Mouse (Mus musculus): Measurements from ENCODE around the gene Ifitm10. TPM values are rescaled to one million over a fixed set of nuclear protein-coding genes. Genes with fewer than 3 reads are reported as not detected.
A peak's percentile ranks its signal among the peaks of the same experiment; 100 is the strongest.
"Not testable (repeated sequence)": the region's sequence is repeated elsewhere in the genome, so short reads cannot be mapped to it uniquely, and the experiment has no call there.

Gene Ifitm10
- 10 to 100 TPM; 31.4 to 36.1 TPM for total RNA-seq (2021)
- long read RNA-seq, experiment 1, transcript Ifitm10-202 (3 exons, 1,158 nt), result major isoform, 16 of 21 reads
- long read RNA-seq, experiment 1, partial matches to known transcripts, result 3 of 21 reads
- long read RNA-seq, experiment 1, other reads (novel, unspliced or antisense), result 1 of 21 reads
- long read RNA-seq, experiment 2, transcript Ifitm10-202 (3 exons, 1,158 nt), result major isoform, 8 of 15 reads
- long read RNA-seq, experiment 2, partial matches to known transcripts, result 0 of 15 reads
- long read RNA-seq, experiment 2, other reads (novel, unspliced or antisense), result 7 of 15 reads

DNA sequence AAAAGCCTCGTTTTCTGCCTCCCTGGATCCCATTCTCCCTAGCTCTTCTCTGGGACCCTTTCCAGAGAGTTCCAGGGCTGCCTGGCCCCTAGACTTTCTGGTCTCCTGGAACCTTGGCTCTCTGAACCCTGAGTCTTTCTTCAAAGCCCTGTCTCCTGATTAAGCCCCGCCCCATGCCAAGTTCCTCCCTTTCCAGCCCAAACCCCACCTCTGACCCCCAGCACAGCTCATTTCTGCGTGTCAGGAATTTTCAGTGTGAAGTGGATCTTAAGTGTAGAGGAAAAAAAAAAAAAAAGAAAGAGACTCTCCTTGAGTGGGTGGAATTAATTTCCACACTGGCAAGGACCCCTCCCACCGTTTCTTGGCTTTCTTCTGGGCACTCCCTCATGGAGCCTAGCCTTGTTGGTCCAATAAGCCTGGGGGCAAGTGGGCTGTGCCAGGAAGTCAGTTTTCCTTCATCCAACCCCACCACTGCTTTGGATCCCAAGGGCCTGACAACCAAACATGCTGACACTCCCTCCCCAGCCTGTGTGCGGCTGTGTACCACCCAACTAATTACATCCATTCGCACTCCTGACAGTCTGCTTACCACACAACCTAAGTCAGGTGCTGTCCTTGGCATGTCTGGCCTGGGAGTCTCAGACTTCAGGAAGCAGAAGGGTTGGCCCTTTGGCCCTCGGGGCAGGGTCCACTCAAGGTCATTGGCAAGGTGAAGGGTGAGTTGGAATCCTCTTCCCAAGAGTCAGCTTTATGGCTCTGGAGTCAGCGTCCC lies at the start of gene Ifitm10:
Gene Ifitm10, minus strand, starts transcription at position 113 of the 772 bp plus-strand sequence.
- no peak for TF ChIP-seq CTCF (IDR thresholded peaks at IDR 0.05)
- peak within 1 kb of the TSS; percentile 87 for H3K27ac ChIP-seq
- no peak for DNase-seq (ENCODE audit: extremely low spot score in 1 of 2, low spot score in 2 of 2)
- H3K4me3 ChIP-seq, result peak within 1 kb of the TSS; percentile 62
- intact Hi-C loops (cut with DNase I), result loop anchor here (2.0 kb wide), 1 partner anchor 13 kb away; no protein-coding TSS in a partner anchor

DNA sequence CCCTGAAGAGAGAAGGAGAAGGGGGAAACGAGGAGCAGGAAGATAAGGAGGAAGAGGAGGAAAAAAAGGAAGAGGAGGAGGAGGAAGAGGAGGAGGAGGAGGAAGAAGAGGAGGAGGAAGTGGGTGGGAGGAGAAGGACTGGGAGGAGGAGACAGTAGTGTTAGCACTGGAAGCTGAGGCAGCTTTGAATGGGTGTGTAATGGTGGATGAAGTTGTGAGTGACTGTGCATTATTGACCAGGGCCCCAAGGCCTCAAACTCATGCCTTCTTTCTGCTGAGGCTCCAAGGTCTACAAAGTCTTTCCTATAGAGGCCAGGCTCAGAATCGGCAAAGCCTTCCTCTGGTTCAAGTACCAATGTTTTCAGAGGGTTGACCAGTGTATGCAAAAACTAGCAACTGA lies 48.3 kb upstream of the Ifitm10 start:
- no peak for TF ChIP-seq CTCF (IDR thresholded peaks at IDR 0.05)
- Histone ChIP-seq H3K4me3 (no peak overlapping the region), H3K27ac (no peak overlapping the region)
- no peak for DNase-seq (ENCODE audit: extremely low spot score in 1 of 2, low spot score in 2 of 2)
- intact Hi-C loops (cut with DNase I), result no loop called here

DNA sequence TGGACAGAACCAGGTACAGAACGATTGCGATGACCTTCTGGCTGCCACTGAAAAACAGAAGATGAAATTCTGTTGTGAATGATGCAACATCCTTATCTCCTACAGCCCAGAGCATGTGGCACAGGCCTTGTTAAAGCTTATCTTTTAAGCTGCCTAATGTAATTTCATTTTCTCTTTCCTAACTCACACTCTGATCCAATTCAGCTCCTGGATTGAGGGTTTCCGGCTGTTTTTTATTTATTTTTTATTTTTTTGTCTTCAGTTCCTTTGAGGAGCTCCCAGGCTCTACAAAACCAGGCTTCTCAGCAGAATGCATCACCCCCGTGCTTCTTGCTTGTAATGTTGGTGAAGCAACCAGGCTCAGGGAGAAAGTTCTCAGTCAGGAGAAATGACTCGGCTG lies 46.3 kb upstream of the Ifitm10 start:
- no peak for TF ChIP-seq CTCF (IDR thresholded peaks at IDR 0.05)
- intact Hi-C loops (cut with DNase I), result no loop called here

DNA sequence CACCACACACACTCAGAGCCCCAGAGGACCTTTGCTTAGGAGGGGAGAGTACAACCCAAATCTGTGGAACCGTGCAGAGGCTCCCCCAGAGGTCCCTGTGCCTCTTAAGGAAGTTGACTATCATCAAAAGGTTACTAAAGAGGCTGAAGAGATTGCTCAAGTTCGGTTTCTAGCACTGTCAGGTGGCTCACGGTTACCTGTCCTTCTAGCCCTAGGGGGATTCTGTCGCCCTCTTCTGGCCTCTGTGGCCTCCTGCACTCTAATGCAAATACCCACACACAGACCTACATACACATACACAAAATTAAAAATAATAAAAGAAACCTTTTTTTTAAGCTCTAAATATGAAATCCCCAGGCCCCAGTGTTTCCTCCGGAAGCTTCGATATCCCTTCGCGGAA lies 45.1 kb upstream of the Ifitm10 start:
- no peak for TF ChIP-seq CTCF (IDR thresholded peaks at IDR 0.05)
- no peak overlapping the region for H3K4me3 ChIP-seq
- intact Hi-C loops (cut with DNase I), result no loop called here

More for the DNA sequence above, 46.3 kb upstream of the Ifitm10 start:
- Histone ChIP-seq H3K4me3 (no peak overlapping the region), H3K27ac (no peak overlapping the region)
- no peak for DNase-seq (ENCODE audit: extremely low spot score in 1 of 2, low spot score in 2 of 2)

DNA sequence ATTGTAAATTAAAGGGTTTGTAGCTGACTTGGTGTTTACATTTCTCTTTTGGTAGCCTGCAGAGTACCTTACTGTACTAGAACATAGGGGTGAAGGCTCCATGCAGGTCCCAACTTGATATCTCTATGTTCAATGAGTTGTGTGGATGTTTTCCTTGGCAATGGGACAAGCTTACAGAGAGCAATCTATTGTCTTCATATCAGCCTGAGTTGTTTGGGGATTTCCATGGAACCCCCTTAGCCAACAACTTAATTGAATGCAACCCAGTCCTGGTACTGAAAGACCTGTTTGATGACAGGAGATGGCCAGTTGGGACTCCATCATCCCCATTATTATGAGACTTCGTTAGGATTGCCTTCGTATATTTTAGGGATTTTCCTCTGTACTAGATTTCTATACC lies 44.5 kb upstream of the Ifitm10 start:
- intact Hi-C loops (cut with DNase I), result no loop called here
- no peak for DNase-seq (ENCODE audit: extremely low spot score in 1 of 2, low spot score in 2 of 2)
- H3K27ac ChIP-seq, result no peak overlapping the region
- H3K4me3 ChIP-seq, result no peak overlapping the region
- no peak for TF ChIP-seq CTCF (IDR thresholded peaks at IDR 0.05)

More for the DNA sequence above, 45.1 kb upstream of the Ifitm10 start:
- no peak for DNase-seq (ENCODE audit: extremely low spot score in 1 of 2, low spot score in 2 of 2)
- no peak overlapping the region for H3K27ac ChIP-seq

DNA sequence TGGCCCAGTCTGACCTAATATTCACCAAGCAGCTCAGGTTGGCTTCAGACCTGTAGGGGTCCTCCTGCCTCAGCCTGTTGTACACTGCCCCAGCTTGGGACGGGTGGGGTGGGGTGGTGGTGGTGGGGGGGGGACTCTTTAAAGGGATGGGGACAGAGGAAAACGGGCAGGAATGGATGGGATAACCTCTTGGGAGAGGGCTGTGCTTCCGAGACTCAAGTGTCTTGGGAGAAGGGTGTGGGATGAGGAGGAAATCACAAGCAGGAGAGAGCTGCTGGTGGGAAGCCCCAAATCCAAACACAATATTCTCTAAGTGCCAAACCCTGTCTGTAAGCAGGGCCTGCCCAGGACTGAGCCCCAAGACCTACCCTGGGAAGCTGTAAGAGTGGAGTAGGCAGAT lies 42.7 kb upstream of the Ifitm10 start:
- no peak for TF ChIP-seq CTCF (IDR thresholded peaks at IDR 0.05)
- no peak for DNase-seq (ENCODE audit: extremely low spot score in 1 of 2, low spot score in 2 of 2)
- intact Hi-C loops (cut with DNase I), result no loop called here
- H3K4me3 ChIP-seq, result no peak overlapping the region
- H3K27ac ChIP-seq, result no peak overlapping the region

DNA sequence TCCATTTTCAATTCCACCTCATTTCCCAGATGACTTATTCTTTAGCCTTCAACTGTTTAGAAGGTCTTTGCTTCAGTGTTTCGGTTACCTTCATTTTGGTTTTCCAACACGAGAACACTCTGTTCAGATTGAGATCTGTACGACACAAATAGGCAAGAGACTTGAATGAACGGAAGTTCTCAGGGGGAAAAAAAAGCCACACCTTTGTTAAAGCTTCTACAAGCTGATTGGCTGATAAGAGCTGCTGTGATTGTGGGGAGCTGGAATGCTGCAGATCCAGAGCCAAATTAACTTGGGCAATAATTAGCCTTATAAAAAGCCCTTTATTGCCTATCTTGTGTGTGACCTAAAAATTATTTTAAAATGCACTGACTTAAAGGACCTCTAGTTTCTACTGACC lies 41.8 kb upstream of the Ifitm10 start:
- H3K27ac ChIP-seq, result no peak overlapping the region
- TF ChIP-seq CTCF (IDR thresholded peaks at IDR 0.05), result no peak
- H3K4me3 ChIP-seq, result no peak overlapping the region
- intact Hi-C loops (cut with DNase I), result no loop called here
- DNase-seq (ENCODE audit: extremely low spot score in 1 of 2, low spot score in 2 of 2), result no peak

DNA sequence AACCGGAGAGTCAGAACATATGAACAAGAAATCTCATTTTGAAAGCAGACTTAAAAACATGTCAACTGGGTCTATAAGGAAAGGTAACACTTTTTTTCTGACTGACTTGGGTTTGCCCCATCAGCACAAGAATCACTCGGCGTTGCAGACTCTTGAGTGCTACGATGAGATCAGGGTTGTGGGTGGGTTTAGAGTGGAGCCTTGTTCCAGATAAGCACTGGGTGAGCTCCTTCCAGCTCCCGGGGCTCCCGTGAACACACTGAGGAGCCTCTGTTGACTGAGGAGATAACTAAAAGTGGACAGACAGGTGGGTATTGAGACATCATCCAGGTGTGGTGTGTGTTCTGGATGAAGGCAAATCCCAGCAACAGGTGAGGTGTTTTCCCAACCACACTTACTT lies 39.7 kb upstream of the Ifitm10 start:
- no peak overlapping the region for H3K4me3 ChIP-seq
- intact Hi-C loops (cut with DNase I), result no loop called here
- H3K27ac ChIP-seq, result no peak overlapping the region
- no peak for TF ChIP-seq CTCF (IDR thresholded peaks at IDR 0.05)
- no peak for DNase-seq (ENCODE audit: extremely low spot score in 1 of 2, low spot score in 2 of 2)

DNA sequence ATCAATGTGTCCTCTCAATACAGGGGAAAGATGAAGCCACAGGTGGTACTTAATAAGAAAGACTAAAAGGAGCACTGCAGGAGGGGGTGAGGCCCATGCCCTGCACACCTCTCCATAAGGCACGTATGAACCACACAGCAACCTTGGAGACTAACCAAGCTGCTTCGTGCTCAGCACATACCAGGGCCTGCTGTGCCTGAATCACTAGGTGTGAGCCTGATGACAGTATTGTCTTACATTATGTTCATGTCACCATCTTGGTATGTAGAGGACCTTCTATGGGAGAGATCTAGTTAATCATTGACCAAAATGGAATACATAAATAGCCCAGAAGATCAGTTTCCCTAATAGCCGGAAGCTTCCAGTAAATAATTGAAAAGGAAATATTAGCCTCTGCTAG lies 36.0 kb upstream of the Ifitm10 start:
- Histone ChIP-seq H3K27ac (no peak overlapping the region), H3K4me3 (no peak overlapping the region)
- intact Hi-C loops (cut with DNase I), result no loop called here
- no peak for TF ChIP-seq CTCF (IDR thresholded peaks at IDR 0.05)
- DNase-seq (ENCODE audit: extremely low spot score in 1 of 2, low spot score in 2 of 2), result no peak

DNA sequence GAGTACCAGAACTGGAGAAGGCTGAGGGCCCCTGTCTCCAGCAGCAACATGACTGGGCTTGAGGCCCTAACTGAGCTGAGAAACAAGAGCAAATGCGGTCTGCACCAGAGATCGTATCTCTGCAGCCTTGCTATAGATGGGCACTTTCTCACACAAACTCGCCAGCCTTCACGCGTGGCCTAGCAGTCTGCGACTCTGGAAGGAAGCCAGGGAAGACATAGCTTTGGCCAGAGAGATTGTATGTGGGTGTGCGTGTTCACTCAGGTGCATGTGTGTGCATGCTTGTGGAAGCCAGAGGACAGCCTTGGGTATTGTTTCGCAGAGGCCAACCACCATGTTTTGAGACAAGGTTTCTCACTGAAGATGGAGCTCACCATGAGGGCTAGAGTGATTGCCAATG lies 35.1 kb upstream of the Ifitm10 start:
- no peak for TF ChIP-seq CTCF (IDR thresholded peaks at IDR 0.05)
- no peak for DNase-seq (ENCODE audit: extremely low spot score in 1 of 2, low spot score in 2 of 2)
- Histone ChIP-seq H3K4me3 (no peak overlapping the region), H3K27ac (no peak overlapping the region)
- intact Hi-C loops (cut with DNase I), result no loop called here

DNA sequence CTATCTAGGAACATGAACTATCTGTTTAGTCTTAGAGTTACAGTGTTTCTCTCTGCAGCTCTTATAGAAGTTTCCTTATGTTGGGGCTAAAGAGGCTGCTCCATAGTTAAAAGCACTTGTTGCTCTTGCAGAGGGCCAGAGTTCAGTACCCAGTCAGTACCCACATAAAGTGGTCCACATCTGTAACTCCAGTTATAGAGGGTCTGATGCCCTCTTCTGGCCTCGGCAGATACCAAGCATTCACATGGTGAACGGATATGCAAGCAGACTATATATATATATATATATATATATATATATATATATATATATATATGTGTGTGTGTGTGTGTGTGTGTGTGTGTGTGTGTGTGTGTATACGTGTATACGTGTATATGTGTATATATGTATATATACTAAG lies 34.4 kb upstream of the Ifitm10 start:
- DNase-seq (ENCODE audit: extremely low spot score in 1 of 2, low spot score in 2 of 2), result no peak
- no peak; the same call in none of the 2 replicates for TF ChIP-seq CTCF (IDR thresholded peaks at IDR 0.05)
- intact Hi-C loops (cut with DNase I), result no loop called here
- no peak overlapping the region for H3K4me3 ChIP-seq
- H3K27ac ChIP-seq, result no peak overlapping the region

DNA sequence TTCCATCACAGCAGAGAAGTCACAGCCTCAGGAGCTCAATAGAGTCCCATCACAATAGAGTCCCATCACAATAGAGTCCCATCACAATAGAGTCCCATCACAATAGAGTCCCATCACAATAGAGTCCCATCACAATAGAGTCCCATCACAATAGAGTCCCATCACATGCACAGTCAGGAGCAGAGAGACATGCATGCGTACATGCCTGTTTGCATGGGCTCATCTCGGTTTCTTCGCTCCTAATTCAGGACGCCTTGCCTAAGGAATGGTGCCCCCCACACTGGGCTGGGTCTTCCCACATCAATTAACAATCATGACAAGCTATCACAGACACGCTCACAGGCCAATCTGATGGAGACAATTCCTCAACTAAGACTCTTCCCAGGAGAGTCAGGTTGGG lies 31.6 kb upstream of the Ifitm10 start:
- H3K27ac ChIP-seq; H3K4me3 ChIP-seq; DNase-seq (ENCODE audit: extremely low spot score in 1 of 2, low spot score in 2 of 2); intact Hi-C loops (cut with DNase I): not testable (repeated sequence)
